Mouse (Mus musculus): Measurements from ENCODE around the gene Tomt.

The Tomt gene

GRCm38 (mm10) chr7:101901969-101902368, 4.2 kb downstream of the Tomt start:
- DNase-seq (ENCODE audit: low spot score): no peak

- DNase-seq (ENCODE audit: low spot score): no peak
Measured at GRCm38 (mm10) chr7:101900331-101901097, 5.6 kb downstream of the Tomt start.

- DNase-seq (ENCODE audit: low spot score): peak; percentile 98
Measured at GRCm38 (mm10) chr7:101896104-101897066, 9.8 kb downstream of the Tomt start.

GRCm38 (mm10) chr7:101895695-101896094, 10.5 kb downstream of the Tomt start:
- no peak for DNase-seq (ENCODE audit: low spot score)

- DNase-seq (ENCODE audit: low spot score): no peak
Measured at GRCm38 (mm10) chr7:101888460-101888859, 17.7 kb downstream of the Tomt start.

- DNase-seq (ENCODE audit: low spot score): no peak
Measured at GRCm38 (mm10) chr7:101886274-101886673, 19.9 kb downstream of the Tomt start.

GRCm38 (mm10) chr7:101884160-101884559, 22.0 kb downstream of the Tomt start:
- DNase-seq (ENCODE audit: low spot score): no peak

- DNase-seq (ENCODE audit: low spot score): no peak
Measured at GRCm38 (mm10) chr7:101882413-101883154, 23.6 kb downstream of the Tomt start.

GRCm38 (mm10) chr7:101880855-101881254, 25.3 kb downstream of the Tomt start:
- no peak for DNase-seq (ENCODE audit: low spot score)

- DNase-seq (ENCODE audit: low spot score): peak; percentile 57
Measured at GRCm38 (mm10) chr7:101875978-101876377, 30.2 kb downstream of the Tomt start.

GRCm38 (mm10) chr7:101871296-101871695, 34.9 kb downstream of the Tomt start:
- peak; percentile 48 for DNase-seq (ENCODE audit: low spot score)

GRCm38 (mm10) chr7:101870629-101871028, 35.5 kb downstream of the Tomt start, which contains the start of gene Folr1:
Gene Folr1 (minus strand): TSS chr7:101870788.
- DNase-seq (ENCODE audit: low spot score): no peak

GRCm38 (mm10) chr7:101869163-101869500, 37.0 kb downstream of the Tomt start:
- DNase-seq (ENCODE audit: low spot score): no peak

GRCm38 (mm10) chr7:101868241-101869162, 37.7 kb downstream of the Tomt start:
- DNase-seq (ENCODE audit: low spot score): peak; percentile 75

GRCm38 (mm10) chr7:101867482-101867881, 38.7 kb downstream of the Tomt start:
- no peak for DNase-seq (ENCODE audit: low spot score)

GRCm38 (mm10) chr7:101866491-101867265, 39.5 kb downstream of the Tomt start:
- no peak for DNase-seq (ENCODE audit: low spot score)

GRCm38 (mm10) chr7:101863415-101863814, 42.7 kb downstream of the Tomt start, which contains the start of gene Anapc15:
Gene Anapc15 (plus strand): TSS chr7:101863715.
- no peak for DNase-seq (ENCODE audit: low spot score)

- no peak for DNase-seq (ENCODE audit: low spot score)
Measured at GRCm38 (mm10) chr7:101862291-101862690, 43.9 kb downstream of the Tomt start.

- DNase-seq (ENCODE audit: low spot score): no peak
Measured at GRCm38 (mm10) chr7:101860978-101861377, 45.2 kb downstream of the Tomt start.

- DNase-seq (ENCODE audit: low spot score): no peak
Measured at GRCm38 (mm10) chr7:101858362-101858761, 47.8 kb downstream of the Tomt start.

Data from testis, postnatal 14 days (tissue).